Mouse (Mus musculus) heart, adult 2 months (tissue): ENCODE measurements at regions not wholly inside any gene's neighbourhood (a gene's known extent, or its start where the extent isn't known, plus 50 kb on each side); places are given as distances from the start of the nearest gene placed in this dataset.
"Not testable (repeated sequence)": the region's sequence is repeated elsewhere in the genome, so short reads cannot be mapped to it uniquely, and the experiment has no call there.

ENCODE experiments used
- DNase-seq, 2 experiments: peaks; one replicate each; pipeline ENCODE4 v3.0.0; 2021
- H3K27ac ChIP-seq: fragments of 200-600 bp; 2 replicates; pipeline ENCODE4 v1.8.1; 2022
- H3K27me3 ChIP-seq: fragments of 200-500 bp; 2 replicates; pipeline ENCODE4 v1.6.1; 2012; ENCODE audit warnings: mild to moderate bottlenecking, low read length, inconsistent platforms, mixed read lengths; ENCODE audit not compliant: control insufficient read depth, insufficient read depth
- H3K36me3 ChIP-seq: fragments of 200-500 bp; 2 replicates; pipeline ENCODE4 v1.6.1; 2012; ENCODE audit warnings: low read length, inconsistent platforms; ENCODE audit not compliant: control insufficient read depth, insufficient read depth
- H3K4me1 ChIP-seq: fragments of 200-500 bp; 2 replicates; pipeline ENCODE4 v1.6.1; 2011; ENCODE audit warnings: low read length; ENCODE audit not compliant: control insufficient read depth, insufficient read depth
- H3K4me3 ChIP-seq: fragments of 200-600 bp; 2 replicates; pipeline ENCODE4 v1.8.1; 2022
- H3K79me2 ChIP-seq: fragments of 200-500 bp; replicated peaks from 2 replicates; pipeline ENCODE4 v1.6.1; 2012; ENCODE audit warnings: mild to moderate bottlenecking, inconsistent platforms, low read length, moderate library complexity, mixed read lengths; ENCODE audit not compliant: control insufficient read depth, insufficient read depth
- H3K9ac ChIP-seq: fragments of 200-500 bp; 2 replicates; pipeline ENCODE4 v1.6.1; 2012; ENCODE audit warnings: low read depth, mild to moderate bottlenecking, control low read depth, inconsistent platforms, low read length, mixed read lengths
- CTCF ChIP-seq: fragments of 200-600 bp; IDR thresholded peaks from 2 replicates; pipeline ENCODE4 v1.8.1; 2022; ENCODE audit warnings: antibody characterized with exemption, mild to moderate bottlenecking, moderate library complexity
- EP300 ChIP-seq: fragments of 200-500 bp; IDR thresholded peaks from 2 replicates; pipeline ENCODE4 v1.6.1; 2011; ENCODE audit warnings: low read depth, low read length, control low read depth; ENCODE audit not compliant: insufficient read depth
- POLR2A ChIP-seq: fragments of 200-500 bp; IDR thresholded peaks from 2 replicates; pipeline ENCODE4 v1.6.1; 2011; ENCODE audit warnings: mild to moderate bottlenecking, low read depth, low read length, control low read depth; ENCODE audit not compliant: insufficient read depth
- WGBS: fragments of 180-500 bp; shearing (Covaris S2); methylation state at CpG from one replicate; pipeline ENCODE4 v1.1.7; 2018; 5-methylcytosine and 5-hydroxymethylcytosine counted together
- intact Hi-C: fragments of 180-260 bp; cut with DNase I; formaldehyde crosslinking; loops from one replicate; pipeline ENCODE4 v1.15.1; 2025

DNA sequence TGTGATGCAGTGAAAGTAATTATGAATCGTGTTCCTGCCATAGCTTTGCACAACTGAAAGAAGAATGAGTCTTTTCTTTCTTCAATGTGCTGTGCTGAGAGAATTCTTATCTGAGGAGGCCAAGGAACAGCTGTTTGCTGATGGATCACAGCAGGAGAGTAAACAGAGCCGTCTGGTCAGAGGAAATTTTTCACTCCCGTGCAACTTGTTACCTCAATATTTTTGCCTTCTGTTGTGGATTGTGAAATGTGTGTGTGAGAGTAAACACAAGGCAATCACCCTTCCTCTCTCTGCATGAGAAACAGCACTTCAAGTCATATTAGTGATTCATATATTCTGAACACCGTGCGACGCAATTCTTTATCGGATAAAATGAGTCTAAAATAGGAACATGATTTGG is 171.9 kb downstream of the Epm2a start:
- Histone ChIP-seq H3K9ac (no peak overlapping the region), H3K27ac (no peak overlapping the region), H3K27me3 (no peaks in the 10 kb centered on the region; the same call in 1 of the 2 replicates), H3K79me2 (no peaks in the 10 kb centered on the region), H3K4me1 (no peaks in the 10 kb centered on the region), H3K4me3 (no peak overlapping the region), H3K36me3 (no peaks in the 10 kb centered on the region)
- no peak for DNase-seq
- intact Hi-C loops = no loop called here
- WGBS = 51% methylated on average over 7 of the region's 7 CpGs
- TF ChIP-seq CTCF (no peak), EP300 (no peak), POLR2A (no peak)

DNA sequence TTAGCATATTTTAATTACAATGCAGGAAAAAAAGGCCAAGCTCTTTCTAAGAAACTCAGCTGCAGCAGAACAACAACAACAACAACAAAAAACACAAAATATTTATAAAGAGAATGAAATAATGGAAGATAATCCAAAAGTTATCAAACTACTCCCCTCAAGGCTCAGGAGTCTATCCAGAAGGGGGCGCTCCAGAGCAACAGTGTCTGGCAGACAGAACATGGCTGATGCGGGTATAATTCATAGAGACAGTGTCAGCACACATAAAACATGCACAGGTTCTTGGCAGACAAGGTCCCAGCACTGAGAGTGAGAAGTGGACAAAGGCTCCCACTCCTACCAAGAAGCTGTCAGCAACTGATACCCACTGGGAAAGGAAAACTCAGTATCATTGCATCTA is 173.9 kb downstream of the Epm2a start:
- Histone ChIP-seq H3K4me3 (no peak overlapping the region), H3K36me3 (no peaks in the 10 kb centered on the region), H3K4me1 (no peaks in the 10 kb centered on the region), H3K27me3 (no peaks in the 10 kb centered on the region; the same call in 1 of the 2 replicates), H3K9ac (no peak overlapping the region), H3K79me2 (no peaks in the 10 kb centered on the region), H3K27ac (no peak overlapping the region)
- TF ChIP-seq EP300 = no peak
- TF ChIP-seq CTCF = no peak
- no peak for TF ChIP-seq POLR2A
- DNase-seq = no peak
- intact Hi-C loops = no loop called here
- WGBS = 64% methylated on average over 2 of the region's 2 CpGs

DNA sequence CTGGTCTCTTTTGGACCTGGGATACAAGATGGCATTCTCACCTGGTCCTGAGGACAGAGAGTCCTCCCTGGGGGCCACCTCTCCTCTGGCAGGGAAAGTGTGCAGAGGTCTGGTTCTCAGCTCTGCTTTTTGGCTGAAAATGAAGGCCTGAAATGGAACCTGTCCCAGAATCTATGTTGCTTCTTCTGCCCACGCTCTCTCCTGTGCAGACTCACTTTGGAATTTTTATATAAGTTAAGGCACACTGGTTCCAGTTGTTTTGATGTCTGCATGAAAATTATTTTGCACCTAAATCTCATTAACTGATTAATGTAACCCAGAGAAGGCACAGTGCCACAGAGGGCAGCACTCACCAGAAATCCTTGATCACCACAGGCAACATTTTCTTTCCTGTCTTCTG is 188.1 kb downstream of the Epm2a start:
- no peak overlapping the region for H3K27ac ChIP-seq
- intact Hi-C loops = no loop called here
- no peaks in the 10 kb centered on the region for H3K79me2 ChIP-seq
- DNase-seq = no peak
- WGBS = 85% methylated on average over 1 of the region's 1 CpGs
- H3K36me3 ChIP-seq = no peaks in the 10 kb centered on the region
- H3K9ac ChIP-seq = no peak overlapping the region
- H3K4me1 ChIP-seq = no peaks in the 10 kb centered on the region
- TF ChIP-seq CTCF (no peak), EP300 (no peak), POLR2A (no peak)
- H3K4me3 ChIP-seq = no peak overlapping the region
- no peaks in the 10 kb centered on the region for H3K27me3 ChIP-seq

DNA sequence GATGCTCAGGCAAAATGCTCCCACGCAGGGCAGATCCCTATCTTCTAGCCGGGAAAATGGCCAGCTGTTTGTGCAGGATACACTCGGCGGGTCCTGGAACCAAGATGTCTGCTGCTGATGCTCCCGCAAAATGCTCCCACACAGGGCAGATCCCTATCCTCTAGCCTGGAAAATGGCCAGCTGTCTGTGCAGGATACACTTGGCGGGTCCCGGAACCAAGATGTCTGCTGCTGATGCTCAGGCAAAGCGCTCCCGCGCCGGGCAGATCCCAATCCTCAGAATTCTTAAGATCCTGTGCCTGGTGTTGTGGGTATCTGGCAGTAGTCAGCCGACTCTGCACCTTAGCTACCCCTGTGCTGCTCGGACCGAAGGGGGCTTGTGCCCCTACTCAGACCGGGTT is 212.2 kb downstream of the Epm2a start:
- H3K4me3 ChIP-seq, H3K27ac ChIP-seq, H3K9ac ChIP-seq, H3K4me1 ChIP-seq, H3K27me3 ChIP-seq, H3K36me3 ChIP-seq, intact Hi-C loops, DNase-seq, H3K79me2 ChIP-seq: not testable (repeated sequence)
- 82% methylated on average over 15 of the region's 15 CpGs for WGBS

DNA sequence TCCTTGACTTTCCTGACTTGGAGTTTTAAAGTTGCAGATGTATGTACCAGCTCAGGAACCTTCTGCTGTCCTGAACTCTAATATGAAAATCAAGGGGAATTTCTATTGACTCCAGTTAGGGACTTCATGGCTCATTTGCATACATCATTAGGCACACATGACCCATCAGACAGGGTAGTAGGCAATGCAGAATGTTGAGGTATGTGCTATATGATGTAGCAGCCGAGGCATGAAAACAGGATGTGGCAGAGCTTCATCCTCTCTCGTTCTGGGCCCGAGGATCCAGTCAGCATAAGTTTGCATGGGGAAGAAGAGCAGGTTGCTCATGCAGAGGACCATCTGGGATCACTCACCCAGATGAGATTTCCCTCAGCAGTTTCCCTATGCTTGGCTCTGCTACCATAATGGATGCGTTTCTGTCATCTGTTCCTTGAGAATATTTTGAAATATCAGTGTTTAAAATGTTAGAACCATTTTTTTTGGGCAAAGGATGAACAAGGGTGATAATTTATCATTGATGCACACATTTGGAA is 227.4 kb downstream of the Epm2a start:
- WGBS = 56% methylated on average over 4 of the region's 4 CpGs

DNA sequence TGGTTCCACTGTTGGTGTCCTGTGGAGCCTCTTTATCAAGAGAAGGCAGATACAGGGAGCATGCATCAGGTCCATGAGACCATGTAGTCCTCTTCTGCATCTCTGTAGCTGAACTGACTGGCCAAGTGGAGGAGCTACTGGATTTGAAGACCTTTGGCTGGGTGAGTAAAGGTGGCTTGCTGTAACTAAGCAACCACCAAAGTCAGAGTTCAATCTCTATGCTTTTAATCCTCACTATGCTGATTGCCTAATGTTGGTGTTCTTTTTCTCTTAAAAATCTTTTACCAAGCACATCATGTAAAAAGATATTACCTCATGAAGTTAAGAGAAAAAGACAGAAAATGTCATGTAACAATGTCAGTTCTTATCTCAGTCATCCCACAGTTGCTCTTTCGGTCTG is 265.2 kb downstream of the Epm2a start:
- intact Hi-C loops = no loop called here
- H3K4me3 ChIP-seq = no peak overlapping the region
- no peak for TF ChIP-seq CTCF
- no peak for TF ChIP-seq EP300
- no peak for TF ChIP-seq POLR2A
- H3K27me3 ChIP-seq = no peaks in the 10 kb centered on the region
- H3K9ac ChIP-seq = no peak overlapping the region
- no peak for DNase-seq
- no peaks in the 10 kb centered on the region for H3K36me3 ChIP-seq
- H3K27ac ChIP-seq = no peak overlapping the region
- no peaks in the 10 kb centered on the region for H3K4me1 ChIP-seq
- 83% methylated on average over 1 of the region's 1 CpGs for WGBS
- H3K79me2 ChIP-seq = no peaks in the 10 kb centered on the region

More for the DNA sequence above, 227.4 kb downstream of the Epm2a start:
- TF ChIP-seq CTCF (no peak), EP300 (no peak), POLR2A (no peak)
- Histone ChIP-seq H3K27me3 (no peaks in the 10 kb centered on the region), H3K36me3 (no peaks in the 10 kb centered on the region), H3K27ac (no peak overlapping the region), H3K79me2 (no peaks in the 10 kb centered on the region), H3K4me3 (no peak overlapping the region), H3K4me1 (no peaks in the 10 kb centered on the region), H3K9ac (no peak overlapping the region)
- intact Hi-C loops = no loop called here
- DNase-seq = no peak

DNA sequence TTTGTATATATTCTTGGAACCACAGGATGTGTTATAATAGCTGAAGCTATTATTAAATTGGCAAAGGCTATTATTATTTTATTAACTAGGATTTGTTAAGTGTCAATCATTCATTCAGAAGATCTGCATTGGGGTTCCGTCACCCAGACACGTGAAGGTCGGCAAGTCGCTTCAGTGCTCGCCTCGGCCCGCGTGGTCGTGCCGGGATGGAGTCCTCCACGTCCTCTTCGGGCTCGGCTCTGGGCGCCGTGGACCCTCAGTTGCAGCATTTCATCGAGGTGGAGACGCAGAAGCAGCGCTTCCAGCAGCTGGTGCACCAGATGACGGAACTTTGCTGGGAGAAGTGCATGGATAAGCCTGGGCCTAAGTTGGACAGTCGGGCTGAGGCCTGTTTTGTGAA is 265.9 kb downstream of the Epm2a start:
- H3K36me3 ChIP-seq, H3K27me3 ChIP-seq, H3K4me1 ChIP-seq, intact Hi-C loops, DNase-seq, H3K9ac ChIP-seq, H3K4me3 ChIP-seq, H3K27ac ChIP-seq, H3K79me2 ChIP-seq: not testable (repeated sequence)
- WGBS = 91% methylated on average over 20 of the region's 20 CpGs
